Mouse (Mus musculus) intestine, embryonic 15.5 days (tissue): ENCODE results near the gene Chst8. TPM values are rescaled to one million over a fixed set of nuclear protein-coding genes. Genes with fewer than 3 reads are reported as not detected.
A peak's percentile ranks its signal among the peaks of the same experiment; 100 is the strongest.

Experiments
- ATAC-seq: fragments of 200-750 bp; cut with Nextera tagmentation; 2 replicates; pipeline ENCODE4 v1.8.0; 2017; ENCODE audit warnings: moderate TSS enrichment, moderate library complexity
- H3K27ac ChIP-seq: fragments of 300-500 bp; sonication (generic); 2 replicates; pipeline ENCODE4 v1.5.1; 2015; ENCODE audit warnings: mild to moderate bottlenecking, inconsistent platforms
- H3K27me3 ChIP-seq: fragments of 300-500 bp; sonication (generic); replicated peaks from 2 replicates; pipeline ENCODE4 v1.6.1; 2015; ENCODE audit warnings: inconsistent platforms
- H3K36me3 ChIP-seq: fragments of 300-500 bp; sonication (generic); 2 replicates; pipeline ENCODE4 v1.6.1; 2015; ENCODE audit warnings: inconsistent platforms
- H3K4me1 ChIP-seq: fragments of 300-500 bp; sonication (generic); replicated peaks from 2 replicates; pipeline ENCODE4 v1.6.1; 2015; ENCODE audit warnings: inconsistent platforms
- H3K4me2 ChIP-seq: fragments of 300-500 bp; sonication (generic); replicated peaks from 2 replicates; pipeline ENCODE4 v1.6.1; 2015; ENCODE audit warnings: mild to moderate bottlenecking, inconsistent platforms
- H3K4me3 ChIP-seq: fragments of 300-500 bp; sonication (generic); replicated peaks from 2 replicates; pipeline ENCODE4 v1.5.1; 2015; ENCODE audit warnings: inconsistent platforms
- H3K9ac ChIP-seq: fragments of 300-500 bp; sonication (generic); 2 replicates; pipeline ENCODE4 v1.6.1; 2015; ENCODE audit warnings: inconsistent platforms
- H3K9me3 ChIP-seq: fragments of 300-500 bp; sonication (generic); 2 replicates; pipeline ENCODE4 v1.6.1; 2016; ENCODE audit warnings: inconsistent platforms
- WGBS: fragments of 180-500 bp; shearing (Covaris S2); methylation state at CpG from one replicate; pipeline ENCODE4 v1.1.7; 2015; 5-methylcytosine and 5-hydroxymethylcytosine counted together
- polyA plus RNA-seq: library from polyadenylated mRNA; unstranded; fragments of >200 nt; fragmentation: Nextera tagmentation; extraction: Ambion mirVana; gene quantifications from 2 replicates; pipeline ENCODE4 v1.2.1, GENCODE M21; 2015

Chst8 gene
- polyA plus RNA-seq, 1 experiment from 2014 or later, result 3.2 TPM

GRCm38 (mm10) chr7:34798441-34799403 is 13.8 kb downstream of the Chst8 start:
- Histone ChIP-seq H3K4me2 (peak overlapping the region; percentile 42), H3K9ac (no peak overlapping the region), H3K27ac (0 out of 2 replicates have a peak overlapping the region, but pooled peaks have one; percentile 27)

GRCm38 (mm10) chr7:34798039-34798438 is 14.5 kb downstream of the Chst8 start:
- no peak overlapping the region for H3K27ac ChIP-seq
- no peak overlapping the region for H3K9ac ChIP-seq
- peak; percentile 71 for ATAC-seq
- peak overlapping the region; percentile 42 for H3K4me2 ChIP-seq
- 4% methylated on average over 12 of the region's 12 CpGs for WGBS
- H3K27me3 ChIP-seq, result no peaks in the 10 kb centered on the region
- H3K4me3 ChIP-seq, result no peak overlapping the region
- H3K36me3 ChIP-seq, result no peaks in the 10 kb centered on the region
- peaks cover 21% of the 10 kb centered on the region for H3K4me1 ChIP-seq
- H3K9me3 ChIP-seq, result no peaks in the 10 kb centered on the region

More at GRCm38 (mm10) chr7:34798441-34799403, 13.8 kb downstream of the Chst8 start:
- ATAC-seq, result peak; percentile 77
- Histone ChIP-seq H3K4me1 (peaks cover 21% of the 10 kb centered on the region), H3K36me3 (no peaks in the 10 kb centered on the region), H3K27me3 (no peaks in the 10 kb centered on the region), H3K9me3 (no peaks in the 10 kb centered on the region), H3K4me3 (no peak overlapping the region)
- WGBS, result 4% methylated on average over 11 of the region's 11 CpGs

- Histone ChIP-seq H3K9me3 (no peaks in the 10 kb centered on the region), H3K36me3 (no peaks in the 10 kb centered on the region), H3K27me3 (no peaks in the 10 kb centered on the region), H3K4me3 (no peak overlapping the region), H3K4me2 (no peak overlapping the region), H3K9ac (no peak overlapping the region), H3K4me1 (no peaks in the 10 kb centered on the region), H3K27ac (no peak overlapping the region)
- no peak for ATAC-seq
- WGBS, result 78% methylated on average over 7 of the region's 7 CpGs
Observed at GRCm38 (mm10) chr7:34790459-34790858, 22.1 kb downstream of the Chst8 start.

- H3K27me3 ChIP-seq, result no peaks in the 10 kb centered on the region
- H3K4me2 ChIP-seq, result no peak overlapping the region
- no peak overlapping the region for H3K9ac ChIP-seq
- no peaks in the 10 kb centered on the region for H3K36me3 ChIP-seq
- no peaks in the 10 kb centered on the region for H3K4me1 ChIP-seq
- H3K9me3 ChIP-seq, result no peaks in the 10 kb centered on the region
- no peak overlapping the region for H3K27ac ChIP-seq
- no peak overlapping the region for H3K4me3 ChIP-seq
- no peak for ATAC-seq
Observed at GRCm38 (mm10) chr7:34787171-34787570, 25.3 kb downstream of the Chst8 start.

GRCm38 (mm10) chr7:34785052-34785451 is 27.5 kb downstream of the Chst8 start:
- H3K4me2 ChIP-seq, result no peak overlapping the region
- H3K27me3 ChIP-seq, result no peaks in the 10 kb centered on the region
- H3K9ac ChIP-seq, result no peak overlapping the region
- no peaks in the 10 kb centered on the region for H3K36me3 ChIP-seq
- ATAC-seq, result no peak
- H3K27ac ChIP-seq, result no peak overlapping the region
- no peaks in the 10 kb centered on the region for H3K9me3 ChIP-seq
- WGBS, result 54% methylated on average over 6 of the region's 6 CpGs
- H3K4me1 ChIP-seq, result no peaks in the 10 kb centered on the region
- no peak overlapping the region for H3K4me3 ChIP-seq

GRCm38 (mm10) chr7:34784469-34784868 is 28.0 kb downstream of the Chst8 start:
- no peaks in the 10 kb centered on the region for H3K36me3 ChIP-seq
- no peak overlapping the region for H3K27ac ChIP-seq
- H3K9ac ChIP-seq, result no peak overlapping the region
- H3K4me2 ChIP-seq, result no peak overlapping the region
- no peaks in the 10 kb centered on the region for H3K9me3 ChIP-seq
- no peaks in the 10 kb centered on the region for H3K4me1 ChIP-seq
- H3K4me3 ChIP-seq, result no peak overlapping the region
- no peaks in the 10 kb centered on the region for H3K27me3 ChIP-seq
- WGBS, result 61% methylated on average over 9 of the region's 9 CpGs
- no peak for ATAC-seq

- no peak for ATAC-seq
- H3K4me2 ChIP-seq, result no peak overlapping the region
Observed at GRCm38 (mm10) chr7:34781988-34782387, 30.5 kb downstream of the Chst8 start.

GRCm38 (mm10) chr7:34781217-34781616 is 31.3 kb downstream of the Chst8 start:
- no peak overlapping the region for H3K9ac ChIP-seq
- H3K9me3 ChIP-seq, result no peaks in the 10 kb centered on the region
- H3K4me3 ChIP-seq, result no peak overlapping the region
- 89% methylated on average over 2 of the region's 2 CpGs for WGBS
- no peaks in the 10 kb centered on the region for H3K4me1 ChIP-seq
- H3K4me2 ChIP-seq, result no peak overlapping the region
- no peak for ATAC-seq
- no peak overlapping the region for H3K27ac ChIP-seq
- no peaks in the 10 kb centered on the region for H3K27me3 ChIP-seq
- no peaks in the 10 kb centered on the region for H3K36me3 ChIP-seq

More at GRCm38 (mm10) chr7:34781988-34782387, 30.5 kb downstream of the Chst8 start:
- no peak overlapping the region for H3K4me3 ChIP-seq
- H3K27me3 ChIP-seq, result no peaks in the 10 kb centered on the region
- H3K9me3 ChIP-seq, result no peaks in the 10 kb centered on the region
- H3K4me1 ChIP-seq, result no peaks in the 10 kb centered on the region
- no peaks in the 10 kb centered on the region for H3K36me3 ChIP-seq
- H3K9ac ChIP-seq, result no peak overlapping the region
- H3K27ac ChIP-seq, result no peak overlapping the region

GRCm38 (mm10) chr7:34778426-34778825 is 34.1 kb downstream of the Chst8 start:
- no peaks in the 10 kb centered on the region for H3K4me1 ChIP-seq
- no peak overlapping the region for H3K9ac ChIP-seq
- WGBS, result 48% methylated on average over 9 of the region's 9 CpGs
- no peak overlapping the region for H3K4me2 ChIP-seq
- H3K4me3 ChIP-seq, result no peak overlapping the region
- H3K9me3 ChIP-seq, result no peaks in the 10 kb centered on the region
- no peaks in the 10 kb centered on the region for H3K36me3 ChIP-seq
- H3K27ac ChIP-seq, result no peak overlapping the region
- ATAC-seq, result no peak
- H3K27me3 ChIP-seq, result no peaks in the 10 kb centered on the region

- no peak overlapping the region for H3K27ac ChIP-seq
Observed at GRCm38 (mm10) chr7:34775659-34776058, 36.9 kb downstream of the Chst8 start.

GRCm38 (mm10) chr7:34774947-34775346 is 37.6 kb downstream of the Chst8 start:
- Histone ChIP-seq H3K4me1 (no peaks in the 10 kb centered on the region), H3K9ac (no peak overlapping the region), H3K9me3 (no peaks in the 10 kb centered on the region), H3K27ac (no peak overlapping the region), H3K36me3 (no peaks in the 10 kb centered on the region), H3K27me3 (no peaks in the 10 kb centered on the region), H3K4me2 (no peak overlapping the region), H3K4me3 (no peak overlapping the region)
- no peak for ATAC-seq
- WGBS, result 67% methylated on average over 4 of the region's 4 CpGs

More at GRCm38 (mm10) chr7:34775659-34776058, 36.9 kb downstream of the Chst8 start:
- ATAC-seq, result no peak
- Histone ChIP-seq H3K4me1 (no peaks in the 10 kb centered on the region), H3K36me3 (no peaks in the 10 kb centered on the region), H3K9ac (no peak overlapping the region), H3K27me3 (no peaks in the 10 kb centered on the region), H3K4me2 (no peak overlapping the region), H3K4me3 (no peak overlapping the region), H3K9me3 (no peaks in the 10 kb centered on the region)
- WGBS, result 86% methylated on average over 12 of the region's 12 CpGs

- WGBS, result 43% methylated on average over 13 of the region's 13 CpGs
- Histone ChIP-seq H3K9me3 (no peaks in the 10 kb centered on the region), H3K4me2 (no peak overlapping the region), H3K27ac (no peak overlapping the region), H3K27me3 (no peaks in the 10 kb centered on the region), H3K4me3 (no peak overlapping the region), H3K9ac (no peak overlapping the region), H3K4me1 (no peaks in the 10 kb centered on the region), H3K36me3 (no peaks in the 10 kb centered on the region)
- no peak for ATAC-seq
Observed at GRCm38 (mm10) chr7:34774020-34774419, 38.5 kb downstream of the Chst8 start.

- 85% methylated on average over 5 of the region's 5 CpGs for WGBS
- Histone ChIP-seq H3K4me2 (no peak overlapping the region), H3K27me3 (no peaks in the 10 kb centered on the region), H3K36me3 (no peaks in the 10 kb centered on the region), H3K4me3 (no peak overlapping the region), H3K9ac (no peak overlapping the region), H3K4me1 (no peaks in the 10 kb centered on the region), H3K27ac (no peak overlapping the region), H3K9me3 (no peaks in the 10 kb centered on the region)
- no peak for ATAC-seq
Observed at GRCm38 (mm10) chr7:34773309-34773708, 39.2 kb downstream of the Chst8 start.
